Mouse (Mus musculus) kidney, postnatal 0 days (tissue): ENCODE data around the gene Tmigd3. TPM values are rescaled to one million over a fixed set of nuclear protein-coding genes. Genes with fewer than 3 reads are reported as not detected.
A peak's percentile ranks its signal among the peaks of the same experiment; 100 is the strongest.

Experiments
- ATAC-seq: fragments of 200-750 bp; cut with Nextera tagmentation; replicated peaks from 2 replicates; pipeline ENCODE4 v1.8.0; 2017; ENCODE audit warnings: low read depth, moderate number of reproducible peaks, moderate TSS enrichment, moderate library complexity; ENCODE audit not compliant: low FRiP score
- DNase-seq: peaks from one replicate; pipeline ENCODE4 v3.0.0-alpha.2; 2016; ENCODE audit warnings: low spot score
- H3K27ac ChIP-seq: fragments of 300-500 bp; sonication (generic); 2 replicates; pipeline ENCODE4 v1.5.1; 2014; ENCODE audit warnings: mild to moderate bottlenecking
- H3K27me3 ChIP-seq: fragments of 300-500 bp; sonication (generic); 2 replicates; pipeline ENCODE4 v1.6.1; 2014; ENCODE audit warnings: low read length, mixed read lengths; ENCODE audit not compliant: insufficient read depth
- H3K36me3 ChIP-seq: fragments of 300-500 bp; sonication (generic); 2 replicates; pipeline ENCODE4 v1.6.1; 2014; ENCODE audit warnings: low read length, mixed read lengths; ENCODE audit not compliant: insufficient read depth
- H3K4me1 ChIP-seq: fragments of 300-500 bp; sonication (generic); replicated peaks from 2 replicates; pipeline ENCODE4 v1.6.1; 2014; ENCODE audit warnings: antibody characterized with exemption, low read length, mixed read lengths; ENCODE audit not compliant: insufficient read depth
- H3K4me2 ChIP-seq: fragments of 300-500 bp; sonication (generic); 2 replicates; pipeline ENCODE4 v1.6.1; 2014; ENCODE audit warnings: mild to moderate bottlenecking, low read length, moderate library complexity, mixed read lengths
- H3K4me3 ChIP-seq: fragments of 300-500 bp; sonication (generic); replicated peaks from 2 replicates; pipeline ENCODE4 v1.5.1; 2014; ENCODE audit warnings: low read depth, low read length
- H3K9ac ChIP-seq: fragments of 300-500 bp; sonication (generic); 2 replicates; pipeline ENCODE4 v1.6.1; 2014; ENCODE audit warnings: low read depth, low read length
- H3K9me3 ChIP-seq: fragments of 300-500 bp; sonication (generic); replicated peaks from 2 replicates; pipeline ENCODE4 v1.6.1; 2016; ENCODE audit warnings: low read length, inconsistent platforms, mixed read lengths
- CTCF ChIP-seq: IDR thresholded peaks from 2 replicates; pipeline ENCODE4 v1.5.1; 2016; ENCODE audit warnings: antibody characterized with exemption, low read depth, mild to moderate bottlenecking, moderate library complexity
- WGBS: fragments of 180-500 bp; shearing (Covaris S2); extraction: QIAGEN DNeasy Blood & Tissue Kit; methylation state at CpG from one replicate; pipeline ENCODE4 v1.1.7; 2014; 5-methylcytosine and 5-hydroxymethylcytosine counted together
- polyA plus RNA-seq: library from polyadenylated mRNA; unstranded; fragments of >200 nt; fragmentation: Nextera tagmentation; extraction: Ambion mirVana; gene quantifications from 2 replicates; pipeline ENCODE4 v1.2.1, GENCODE M21; 2015

Tmigd3 gene
- polyA plus RNA-seq, 1 experiment from 2014 or later = 0.18 TPM

DNA sequence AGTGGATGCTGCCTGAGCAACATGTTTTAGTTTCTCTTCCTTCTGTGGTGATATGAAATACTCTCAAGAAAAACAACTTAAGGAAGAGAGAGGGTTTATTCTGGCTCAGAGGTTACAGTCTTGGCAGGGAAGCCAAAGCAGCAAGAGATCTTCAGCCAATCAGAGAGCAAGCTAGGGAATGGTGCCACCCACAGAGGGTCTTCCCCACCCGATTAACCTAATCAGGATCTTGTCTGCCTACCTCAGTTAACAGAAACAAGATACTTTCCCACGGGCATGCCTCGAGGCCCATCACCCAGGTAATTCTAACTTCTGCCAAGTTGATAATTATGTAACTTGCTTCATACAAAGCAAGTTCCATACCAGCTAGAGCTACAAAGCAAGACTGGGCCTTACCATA, 9.7 kb downstream of the Tmigd3 start:
- Histone ChIP-seq H3K4me3 (no peak overlapping the region), H3K27ac (no peak overlapping the region), H3K9me3 (no peaks in the 10 kb centered on the region), H3K27me3 (no peaks in the 10 kb centered on the region), H3K4me2 (no peak overlapping the region), H3K4me1 (no peaks in the 10 kb centered on the region), H3K9ac (no peak overlapping the region), H3K36me3 (no peaks in the 10 kb centered on the region)
- WGBS = 34% methylated on average over 3 of the region's 3 CpGs
- no peak for DNase-seq
- no peak for TF ChIP-seq CTCF
- ATAC-seq = no peak

DNA sequence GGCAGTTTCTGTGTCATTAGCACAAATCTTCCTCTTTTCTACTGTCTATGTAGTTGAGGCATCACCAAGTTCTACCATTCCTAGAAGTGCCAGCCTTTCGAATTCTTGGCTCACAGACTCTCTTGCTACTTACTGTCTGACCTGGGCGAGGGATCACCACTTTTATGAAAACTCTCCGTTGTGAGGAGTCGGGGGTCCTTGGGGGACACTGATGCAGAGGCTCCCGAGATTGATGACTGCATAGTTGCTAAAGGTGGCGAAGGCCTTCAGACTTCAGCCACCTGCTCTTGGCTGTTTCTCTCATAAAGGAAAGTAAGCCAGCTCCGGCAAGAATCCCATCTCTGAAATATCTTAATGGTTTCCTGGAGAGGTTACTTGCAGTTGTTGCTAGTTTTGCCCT, 11.4 kb downstream of the Tmigd3 start:
- ATAC-seq = no peak
- H3K4me1 ChIP-seq = no peaks in the 10 kb centered on the region
- H3K9me3 ChIP-seq = no peaks in the 10 kb centered on the region
- H3K4me2 ChIP-seq = no peak overlapping the region
- H3K36me3 ChIP-seq = no peaks in the 10 kb centered on the region
- WGBS = 91% methylated on average over 7 of the region's 7 CpGs
- no peak overlapping the region for H3K27ac ChIP-seq
- H3K4me3 ChIP-seq = no peak overlapping the region
- no peak overlapping the region for H3K9ac ChIP-seq
- no peaks in the 10 kb centered on the region for H3K27me3 ChIP-seq
- TF ChIP-seq CTCF = no peak
- no peak for DNase-seq

DNA sequence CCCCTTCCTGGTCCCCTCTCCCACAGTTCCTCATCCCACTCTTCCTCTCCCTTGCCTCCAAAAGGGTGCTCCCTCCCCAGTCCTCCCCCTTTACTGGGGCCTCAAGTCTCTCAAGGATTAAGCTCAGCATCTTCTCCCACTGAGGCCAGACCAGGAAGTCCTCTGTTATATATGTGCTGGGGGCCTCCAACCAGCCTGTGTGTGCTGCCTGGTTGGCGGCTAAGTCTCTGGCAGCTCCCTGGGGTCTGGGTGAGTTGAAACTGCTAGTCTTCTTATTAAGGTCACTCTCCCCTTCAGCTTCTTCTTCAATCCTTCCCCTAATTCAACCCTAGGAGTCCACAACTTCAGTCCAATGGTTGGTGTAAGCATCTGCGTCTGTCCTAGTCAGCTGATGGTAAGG, 12.4 kb downstream of the Tmigd3 start:
- ATAC-seq (no peak), DNase-seq (no peak)
- no peak overlapping the region for H3K27ac ChIP-seq
- no peaks in the 10 kb centered on the region for H3K36me3 ChIP-seq
- TF ChIP-seq CTCF = no peak
- H3K4me3 ChIP-seq = no peak overlapping the region
- no peak overlapping the region for H3K9ac ChIP-seq
- no peaks in the 10 kb centered on the region for H3K4me1 ChIP-seq
- H3K9me3 ChIP-seq = no peaks in the 10 kb centered on the region
- WGBS = 90% methylated on average over 2 of the region's 2 CpGs
- H3K27me3 ChIP-seq = no peaks in the 10 kb centered on the region
- H3K4me2 ChIP-seq = no peak overlapping the region

DNA sequence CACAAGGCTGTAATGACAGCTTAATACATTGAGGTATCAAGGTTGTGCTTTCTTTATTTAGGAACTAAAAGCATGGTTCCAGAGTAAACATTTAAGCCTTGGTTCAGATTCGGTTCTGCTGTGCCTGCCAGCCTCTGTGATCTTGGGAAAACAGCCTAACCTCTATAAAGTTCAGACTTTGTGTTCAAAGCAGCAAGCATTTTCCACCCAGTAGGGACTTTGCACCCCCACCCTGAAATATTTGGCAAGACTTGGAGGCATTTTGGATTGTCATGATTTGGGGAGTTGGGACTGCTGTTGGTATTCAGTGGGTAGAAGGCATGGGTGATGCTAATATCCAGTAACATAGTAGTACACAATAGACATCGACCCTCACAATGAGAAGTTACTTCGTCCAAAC, 18.3 kb downstream of the Tmigd3 start:
- 76% methylated on average over 3 of the region's 3 CpGs for WGBS
- Histone ChIP-seq H3K36me3 (no peaks in the 10 kb centered on the region), H3K9ac (no peak overlapping the region), H3K4me2 (no peak overlapping the region), H3K27me3 (no peaks in the 10 kb centered on the region), H3K4me1 (peaks cover 11% of the 10 kb centered on the region; the same call in 1 of the 2 replicates), H3K4me3 (no peak overlapping the region), H3K9me3 (no peaks in the 10 kb centered on the region), H3K27ac (no peak overlapping the region)
- DNase-seq = no peak
- no peak for TF ChIP-seq CTCF
- ATAC-seq = no peak

DNA sequence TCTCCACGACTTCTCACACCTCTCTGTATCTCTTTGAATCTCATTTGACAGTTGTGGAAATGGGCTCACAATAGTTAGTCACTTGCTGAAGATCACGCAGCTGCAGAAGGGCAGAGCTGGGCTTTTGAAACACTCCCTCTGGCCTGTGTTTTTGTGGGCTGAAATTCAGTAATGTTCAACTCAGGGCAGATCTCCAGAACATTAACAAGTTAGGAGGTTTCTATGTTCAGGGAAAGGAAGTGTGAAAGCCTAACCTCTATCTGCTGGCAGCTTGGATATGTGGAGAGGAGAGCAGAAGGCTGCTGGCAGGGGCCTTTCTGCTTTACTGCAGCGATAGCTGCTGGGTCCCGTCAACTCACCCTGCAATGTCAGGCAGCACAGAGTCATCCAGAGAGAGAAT, 19.5 kb downstream of the Tmigd3 start:
- no peaks in the 10 kb centered on the region for H3K27me3 ChIP-seq
- peaks cover 14% of the 10 kb centered on the region; the same call in 1 of the 2 replicates for H3K4me1 ChIP-seq
- H3K9me3 ChIP-seq = no peaks in the 10 kb centered on the region
- H3K9ac ChIP-seq = no peak overlapping the region
- WGBS = 67% methylated on average over 4 of the region's 4 CpGs
- no peak overlapping the region for H3K4me3 ChIP-seq
- H3K27ac ChIP-seq = no peak overlapping the region
- DNase-seq = no peak
- H3K4me2 ChIP-seq = no peak overlapping the region
- TF ChIP-seq CTCF = no peak
- no peak for ATAC-seq
- H3K36me3 ChIP-seq = no peaks in the 10 kb centered on the region

DNA sequence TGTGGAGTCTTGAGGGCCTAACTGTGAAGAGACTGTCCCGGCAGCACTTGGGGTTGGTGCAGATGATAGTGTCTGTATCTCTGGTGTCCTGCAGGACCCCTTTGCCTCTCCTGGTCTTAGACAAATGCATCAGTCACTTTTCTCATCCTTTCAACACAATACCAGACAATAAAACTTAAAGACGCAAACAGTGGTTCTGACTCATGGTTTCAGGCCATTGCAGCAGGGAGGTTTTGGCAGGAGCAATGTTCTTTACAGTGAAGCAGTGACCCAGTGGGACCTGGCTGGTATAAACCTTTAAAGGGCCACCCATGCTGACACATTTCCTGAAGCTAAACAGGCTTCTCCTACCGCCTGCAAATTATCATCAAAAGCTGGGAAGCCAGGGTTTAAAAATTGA, 20.4 kb downstream of the Tmigd3 start:
- peaks cover 14% of the 10 kb centered on the region; the same call in 1 of the 2 replicates for H3K4me1 ChIP-seq
- H3K9me3 ChIP-seq = no peaks in the 10 kb centered on the region
- TF ChIP-seq CTCF = no peak
- 49% methylated on average over 3 of the region's 3 CpGs for WGBS
- H3K36me3 ChIP-seq = no peaks in the 10 kb centered on the region
- no peak overlapping the region for H3K4me3 ChIP-seq
- H3K9ac ChIP-seq = no peak overlapping the region
- DNase-seq (no peak), ATAC-seq (no peak)
- no peak overlapping the region for H3K4me2 ChIP-seq
- no peaks in the 10 kb centered on the region for H3K27me3 ChIP-seq
- H3K27ac ChIP-seq = peak overlapping the region; percentile 47; the same call in 1 of the 2 replicates
